Mouse (Mus musculus): ENCODE measurements around the gene Baiap2.

Gene Baiap2

GRCm38 (mm10) chr11:120041191-120042123, 98.9 kb downstream of the Baiap2 start:
- peak in 1 of 2 experiments; percentile 54 for DNase-seq (ENCODE audit: low spot score in 2 of 2)

- DNase-seq (ENCODE audit: low spot score in 2 of 2) = no peak
Observed at GRCm38 (mm10) chr11:120042141-120042838, 99.7 kb downstream of the Baiap2 start.

DNA sequence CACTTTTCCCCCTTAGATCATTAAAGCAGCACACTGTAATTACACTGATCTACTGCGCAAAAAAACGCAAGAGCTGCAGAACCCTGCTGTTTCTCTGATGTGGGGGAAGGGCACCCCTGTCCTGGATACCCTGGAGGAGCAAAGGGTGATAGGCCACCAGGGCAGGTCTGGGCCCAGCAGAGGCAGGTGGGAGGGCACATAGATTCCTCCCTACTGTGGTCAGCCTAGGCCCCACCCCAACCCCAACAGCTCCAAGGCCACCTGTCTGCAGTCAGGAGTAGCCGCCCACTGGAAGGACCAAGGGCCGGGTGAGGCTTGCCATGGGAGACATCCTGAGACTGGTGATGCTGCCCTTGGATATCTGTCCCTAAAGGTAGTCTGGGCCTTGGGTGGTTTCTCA, 102.8 kb downstream of the Baiap2 start:
- no peak for DNase-seq (ENCODE audit: low spot score in 2 of 2)

DNA sequence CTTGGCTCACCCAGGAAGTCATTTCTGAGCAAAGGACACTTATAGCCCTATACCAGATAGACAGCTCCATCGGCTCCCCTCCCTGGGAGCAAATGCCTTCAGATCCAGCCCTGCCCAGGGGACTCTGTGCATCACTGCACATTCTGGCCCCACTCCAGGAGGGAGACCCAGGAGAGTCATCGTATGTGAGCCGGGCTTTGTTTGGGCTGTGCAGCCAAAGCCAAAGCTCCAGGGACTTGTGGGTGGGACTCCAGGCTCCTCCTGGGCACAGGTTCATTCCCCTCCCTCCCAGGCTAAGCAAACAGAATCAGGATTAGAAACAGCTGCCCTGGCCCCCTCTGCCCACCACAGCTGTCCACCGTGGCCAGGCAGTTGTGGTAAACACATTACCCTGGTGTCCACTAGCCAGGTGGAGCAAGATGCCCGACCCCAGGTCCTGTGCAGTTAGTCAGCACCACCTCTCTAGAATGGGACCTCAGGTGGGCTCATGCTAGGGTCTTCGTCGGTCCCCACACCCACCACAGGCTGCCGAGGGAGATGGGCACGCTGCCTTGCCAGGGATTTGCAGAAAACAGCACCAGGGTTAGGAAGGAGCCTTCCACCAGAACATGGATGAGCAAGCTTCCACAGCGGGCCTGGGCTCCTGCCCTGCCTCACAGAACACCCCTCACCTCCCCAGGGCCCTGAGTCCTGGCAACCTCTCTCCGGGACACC, 103.4 kb downstream of the Baiap2 start:
- DNase-seq (ENCODE audit: low spot score in 2 of 2) = no peak

- no peak for DNase-seq (ENCODE audit: low spot score in 2 of 2)
Observed at GRCm38 (mm10) chr11:120046553-120047191, 104.1 kb downstream of the Baiap2 start, which contains the start of gene Aatk. Aatk (minus strand) TSS chr11:120047167.

DNA sequence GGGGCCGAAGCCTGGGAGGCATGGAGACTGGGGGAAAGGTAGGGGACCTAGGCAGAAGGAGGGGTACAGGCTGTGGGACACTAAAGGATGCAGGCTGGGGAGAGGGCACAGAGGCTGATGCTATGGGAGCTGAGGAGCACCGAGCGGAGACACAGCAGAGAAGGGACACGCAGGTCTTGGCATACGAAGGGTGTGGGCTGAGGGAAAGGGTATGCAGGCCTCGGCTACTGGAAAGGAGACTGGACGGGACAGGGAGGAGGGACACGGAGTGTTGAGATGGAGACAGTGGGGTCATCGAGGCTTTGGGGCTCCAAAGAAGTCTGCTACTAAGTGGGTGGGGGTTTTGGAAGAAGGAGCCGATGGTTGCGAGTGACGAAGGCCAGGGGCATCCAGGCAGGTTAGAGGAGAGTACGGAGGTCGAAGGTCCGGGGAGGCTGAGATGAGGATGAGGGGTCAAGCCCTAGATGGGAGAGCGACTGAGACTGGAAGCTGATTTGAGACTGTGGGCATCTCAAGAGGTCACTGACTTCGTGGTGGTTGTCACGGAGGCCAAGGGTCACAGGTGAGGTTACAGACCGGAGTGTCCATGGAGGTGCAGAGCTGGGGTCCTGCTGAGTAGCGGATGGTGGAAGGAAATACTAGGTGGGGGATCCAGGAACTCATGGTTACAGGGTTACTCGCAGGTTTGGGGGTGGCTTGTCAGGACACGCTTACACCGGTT, 105.1 kb downstream of the Baiap2 start:
- DNase-seq (ENCODE audit: low spot score in 2 of 2) = no peak

- DNase-seq (ENCODE audit: low spot score in 2 of 2) = no peak
Observed at GRCm38 (mm10) chr11:120048252-120048556, 105.6 kb downstream of the Baiap2 start.

GRCm38 (mm10) chr11:120049067-120049466, 106.5 kb downstream of the Baiap2 start:
- DNase-seq (ENCODE audit: low spot score in 2 of 2) = no peak

GRCm38 (mm10) chr11:120051124-120051811, 108.7 kb downstream of the Baiap2 start:
- DNase-seq (ENCODE audit: low spot score in 2 of 2) = no peak

DNA sequence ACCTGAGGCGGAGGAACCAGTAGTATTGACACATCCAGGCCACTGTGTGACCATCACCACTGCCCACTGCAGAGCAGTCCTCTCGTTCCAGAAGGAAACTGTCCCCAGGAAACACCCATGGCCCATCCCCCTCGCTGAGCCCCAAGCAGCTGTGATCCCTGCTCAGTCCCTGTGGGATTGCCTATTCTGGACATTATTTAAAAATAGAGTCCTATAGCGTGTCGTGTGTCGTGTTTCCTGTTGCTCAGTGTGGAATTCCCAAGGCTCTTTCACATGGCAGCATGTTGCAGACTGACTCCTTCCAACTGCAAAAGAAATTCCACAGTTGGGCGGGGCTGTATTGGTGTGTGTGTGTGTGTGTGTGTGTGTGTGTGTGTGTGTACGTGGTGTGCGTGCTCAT, 109.7 kb downstream of the Baiap2 start:
- no peak for DNase-seq (ENCODE audit: low spot score in 2 of 2)

GRCm38 (mm10) chr11:120053846-120054245, 111.3 kb downstream of the Baiap2 start:
- no peak for DNase-seq (ENCODE audit: low spot score in 2 of 2)

DNA sequence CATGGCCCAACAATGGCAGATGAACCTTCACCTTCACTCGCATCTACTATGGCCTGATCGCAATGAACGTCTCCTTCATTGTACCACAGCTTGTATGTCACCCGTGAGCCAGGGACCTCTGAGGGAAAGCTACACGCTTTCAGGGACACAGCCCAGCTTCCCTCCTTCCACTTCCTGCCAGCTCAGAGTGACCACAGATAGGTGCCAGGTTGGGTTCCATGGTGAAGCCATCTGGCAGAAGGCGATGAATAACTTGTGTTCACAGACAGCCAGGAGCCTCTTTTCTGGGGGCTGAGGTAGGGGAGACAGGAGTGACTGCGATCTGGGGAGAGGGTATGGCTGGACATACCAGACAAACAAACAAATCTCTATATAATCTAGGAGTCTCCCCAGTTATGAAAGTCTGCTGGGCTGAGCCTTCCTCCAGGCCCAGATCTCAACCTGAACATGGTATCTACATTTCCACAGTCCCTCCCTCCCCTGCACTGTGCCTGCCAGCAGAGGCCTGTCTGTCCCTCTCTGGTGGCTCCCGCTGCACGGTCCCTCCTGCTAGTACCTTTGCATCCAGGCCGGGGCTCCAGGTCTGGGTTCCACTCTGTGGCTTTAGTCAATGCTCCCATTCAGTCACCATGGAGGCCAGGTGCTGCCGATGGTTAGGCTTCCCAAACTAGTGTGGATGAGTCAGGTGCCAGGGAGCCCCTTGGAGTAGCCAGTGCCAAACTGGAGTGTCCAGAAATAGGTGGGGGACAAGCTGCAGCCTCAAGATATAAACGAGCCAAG, 113.6 kb downstream of the Baiap2 start:
- DNase-seq (ENCODE audit: low spot score in 2 of 2) = no peak
